Mouse (Mus musculus): Measurements from ENCODE around the gene Slc48a1.

DNA sequence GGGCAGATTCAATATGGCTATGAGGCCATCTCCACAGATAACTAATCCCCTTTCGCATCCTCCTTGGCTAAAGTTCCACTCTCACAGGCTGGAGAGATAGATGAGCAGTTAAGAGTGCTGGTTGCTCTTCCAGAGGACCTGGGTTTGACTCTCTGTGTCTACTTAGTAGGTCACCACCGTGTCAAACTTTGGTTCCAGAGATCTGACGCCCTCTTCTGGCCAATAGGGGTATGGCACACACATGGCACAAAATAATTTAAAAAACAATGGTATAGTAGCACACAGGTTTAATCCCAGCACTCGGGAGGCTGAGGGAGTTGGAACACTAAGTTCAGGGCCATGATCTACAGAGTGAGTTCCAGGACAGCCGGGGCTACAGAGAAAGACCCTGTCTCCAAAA, 15.9 kb downstream of the Slc48a1 start:
- TF ChIP-seq CTCF (IDR thresholded peaks at IDR 0.05; ENCODE audit: borderline replicate concordance, insufficient read depth, low read depth, low read length): peak; percentile 28; the same call in 1 of the 2 replicates
- no peak for TF ChIP-seq POLR2A (IDR thresholded peaks at IDR 0.05; ENCODE audit: borderline replicate concordance, insufficient read depth, low read length)
